Mouse (Mus musculus): ENCODE measurements around the gene Zfp473. TPM values are rescaled to one million over a fixed set of nuclear protein-coding genes. Genes with fewer than 3 reads are reported as not detected.

Gene Zfp473
- polyA plus RNA-seq, 1 experiment from 2014 or later = 1.4 TPM

GRCm38 (mm10) chr7:44685531-44686402 is 65.1 kb downstream of the Zfp473 start:
- H3K4me2 ChIP-seq (replicated peaks) = no peak overlapping the region
- H3K36me3 ChIP-seq (replicated peaks; ENCODE audit: control insufficient read depth, insufficient read depth) = no peaks in the 10 kb centered on the region
- 58% methylated on average over 17 of the region's 17 CpGs for WGBS
- H3K9me3 ChIP-seq (ENCODE audit: control insufficient read depth, low read length) = 0 out of 2 replicates have a peak, but pooled peaks cover 4% of the 10 kb centered on the region
- peak; percentile 28 for DNase-seq (ENCODE audit: low spot score)
- H3K4me3 ChIP-seq (replicated peaks; ENCODE audit: low read length) = no peak overlapping the region
- H3K27ac ChIP-seq = no peak overlapping the region
- no peak overlapping the region for H3K9ac ChIP-seq
- peaks cover 4% of the 10 kb centered on the region; the same call in 1 of the 2 replicates for H3K4me1 ChIP-seq (replicated peaks; ENCODE audit: control insufficient read depth, insufficient read depth, low read length)
- ATAC-seq (ENCODE audit: low FRiP score) = peak; percentile 14; the same call in 1 of the 2 replicates
- no peaks in the 10 kb centered on the region for H3K27me3 ChIP-seq (ENCODE audit: control insufficient read depth, insufficient read depth, low read length)

DNA sequence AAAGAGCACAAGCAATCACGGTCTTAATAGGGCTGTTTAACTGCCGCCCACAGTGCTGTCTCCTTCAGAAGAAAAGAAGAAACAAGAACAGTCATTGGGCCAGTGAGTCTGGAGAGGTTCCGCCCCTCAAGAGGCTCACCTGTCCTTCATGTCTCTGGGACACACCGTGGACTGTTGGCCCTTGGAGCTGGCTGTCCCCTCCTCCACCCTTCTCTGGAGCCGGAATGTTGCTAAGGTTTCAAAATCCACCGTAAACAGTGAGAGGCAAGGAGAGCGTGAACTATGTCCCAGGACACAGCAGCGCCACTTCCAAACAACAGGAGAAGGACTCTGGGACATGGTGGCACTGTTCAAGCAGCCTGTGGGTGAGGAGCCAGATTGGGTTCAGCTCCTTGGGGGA is 67.2 kb downstream of the Zfp473 start:
- Histone ChIP-seq H3K9me3 (ENCODE audit: control insufficient read depth, low read length) (0 out of 2 replicates have a peak, but pooled peaks cover 4% of the 10 kb centered on the region), H3K4me2 (replicated peaks) (no peak overlapping the region), H3K27ac (no peak overlapping the region), H3K9ac (no peak overlapping the region), H3K4me1 (replicated peaks; ENCODE audit: control insufficient read depth, insufficient read depth, low read length) (peaks cover 4% of the 10 kb centered on the region; the same call in 1 of the 2 replicates), H3K27me3 (ENCODE audit: control insufficient read depth, insufficient read depth, low read length) (no peaks in the 10 kb centered on the region), H3K4me3 (replicated peaks; ENCODE audit: low read length) (no peak overlapping the region), H3K36me3 (replicated peaks; ENCODE audit: control insufficient read depth, insufficient read depth) (no peaks in the 10 kb centered on the region)
- DNase-seq (ENCODE audit: low spot score) = no peak
- ATAC-seq (ENCODE audit: low FRiP score) = no peak
- 84% methylated on average over 8 of the region's 8 CpGs for WGBS

Other genes with a start within 250 kb of the Zfp473 start
- gene Mybpc2, start 226.4 kb downstream of the Zfp473 start, polyA plus RNA-seq (2014; fragmentation: Nextera tagmentation; extraction: Ambion mirVana) = 0.05 and 0.09 TPM in 2 replicates
- 0.09 TPM in 1 of 2 replicates, not detected in the other for gene Spib, start 219.0 kb downstream of the Zfp473 start, polyA plus RNA-seq (2014; fragmentation: Nextera tagmentation; extraction: Ambion mirVana)
- gene Pold1, start 202.2 kb downstream of the Zfp473 start, polyA plus RNA-seq (2014; fragmentation: Nextera tagmentation; extraction: Ambion mirVana) = 14.0 and 17.9 TPM in 2 replicates
- 50.7 and 53.6 TPM in 2 replicates for gene Nr1h2, start 197.1 kb downstream of the Zfp473 start, polyA plus RNA-seq (2014; fragmentation: Nextera tagmentation; extraction: Ambion mirVana)
- gene Napsa, start 178.7 kb downstream of the Zfp473 start, polyA plus RNA-seq (2014; fragmentation: Nextera tagmentation; extraction: Ambion mirVana) = 0.81 and 1.0 TPM in 2 replicates
- gene Kcnc3, start 160.4 kb downstream of the Zfp473 start, polyA plus RNA-seq (2014; fragmentation: Nextera tagmentation; extraction: Ambion mirVana) = 7.2 and 8.6 TPM in 2 replicates
- gene Myh14, start 80.2 kb downstream of the Zfp473 start, polyA plus RNA-seq (2014; fragmentation: Nextera tagmentation; extraction: Ambion mirVana) = 4.2 and 5.0 TPM in 2 replicates
- gene Izumo2, start 42.3 kb downstream of the Zfp473 start, polyA plus RNA-seq (2014; fragmentation: Nextera tagmentation; extraction: Ambion mirVana) = not detected in 2 replicates
- 24.5 and 28.8 TPM in 2 replicates for gene Vrk3, start 2.6 kb downstream of the Zfp473 start, polyA plus RNA-seq (2014; fragmentation: Nextera tagmentation; extraction: Ambion mirVana)
- gene Nup62, start 65.0 kb upstream of the Zfp473 start, polyA plus RNA-seq (2014; fragmentation: Nextera tagmentation; extraction: Ambion mirVana) = 25.4 and 30.0 TPM in 2 replicates
- 1.3 TPM in 2 replicates for gene Il4i1, start 65.3 kb upstream of the Zfp473 start, polyA plus RNA-seq (2014; fragmentation: Nextera tagmentation; extraction: Ambion mirVana)
- 2.2 and 2.5 TPM in 2 replicates for gene Atf5, start 65.6 kb upstream of the Zfp473 start, polyA plus RNA-seq (2014; fragmentation: Nextera tagmentation; extraction: Ambion mirVana)
- gene Akt1s1, start 97.9 kb upstream of the Zfp473 start, polyA plus RNA-seq (2014; fragmentation: Nextera tagmentation; extraction: Ambion mirVana) = 57.6 and 59.1 TPM in 2 replicates
- gene Tbc1d17, start 98.0 kb upstream of the Zfp473 start, polyA plus RNA-seq (2014; fragmentation: Nextera tagmentation; extraction: Ambion mirVana) = 98.5 and 104 TPM in 2 replicates
- 23.4 and 26.5 TPM in 2 replicates for gene Pnkp, start 106.1 kb upstream of the Zfp473 start, polyA plus RNA-seq (2014; fragmentation: Nextera tagmentation; extraction: Ambion mirVana)
- 430 and 454 TPM in 2 replicates for gene Ptov1, start 118.7 kb upstream of the Zfp473 start, polyA plus RNA-seq (2014; fragmentation: Nextera tagmentation; extraction: Ambion mirVana)
- gene Med25, start 141.7 kb upstream of the Zfp473 start, polyA plus RNA-seq (2014; fragmentation: Nextera tagmentation; extraction: Ambion mirVana) = 87.5 and 90.6 TPM in 2 replicates
- gene Fuz, start 145.0 kb upstream of the Zfp473 start, polyA plus RNA-seq (2014; fragmentation: Nextera tagmentation; extraction: Ambion mirVana) = 15.9 and 16.0 TPM in 2 replicates
- 123 and 135 TPM in 2 replicates for gene Ap2a1, start 178.4 kb upstream of the Zfp473 start, polyA plus RNA-seq (2014; fragmentation: Nextera tagmentation; extraction: Ambion mirVana)
- 0.14 and 0.33 TPM in 2 replicates for gene Tsks, start 192.2 kb upstream of the Zfp473 start, polyA plus RNA-seq (2014; fragmentation: Nextera tagmentation; extraction: Ambion mirVana)
- gene Cpt1c, start 223.8 kb upstream of the Zfp473 start, polyA plus RNA-seq (2014; fragmentation: Nextera tagmentation; extraction: Ambion mirVana) = 53.3 and 53.8 TPM in 2 replicates
- gene Prmt1, start 235.5 kb upstream of the Zfp473 start, polyA plus RNA-seq (2014; fragmentation: Nextera tagmentation; extraction: Ambion mirVana) = 194 and 210 TPM in 2 replicates
- 52.1 and 56.9 TPM in 2 replicates for gene Irf3, start 246.6 kb upstream of the Zfp473 start, polyA plus RNA-seq (2014; fragmentation: Nextera tagmentation; extraction: Ambion mirVana)
- gene Bcl2l12, start 247.7 kb upstream of the Zfp473 start, polyA plus RNA-seq (2014; fragmentation: Nextera tagmentation; extraction: Ambion mirVana) = 9.2 and 12.6 TPM in 2 replicates

Measured in hindbrain, embryonic 14.5 days (tissue).